Mouse (Mus musculus) cerebellum, adult 9-11 months (tissue): ENCODE measurements around the gene Slc38a9.
"Not testable (repeated sequence)": the region's sequence is repeated elsewhere in the genome, so short reads cannot be mapped to it uniquely, and the experiment has no call there.

Experiments
- DNase-seq: peaks from one replicate; pipeline ENCODE4 v3.0.0; 2022

Slc38a9 gene

GRCm38 (mm10) chr13:112686155-112686554 lies 25.6 kb downstream of the Slc38a9 start:
- DNase-seq, result no peak

GRCm38 (mm10) chr13:112692870-112693553 lies 32.5 kb downstream of the Slc38a9 start:
- DNase-seq, result no peak

GRCm38 (mm10) chr13:112695526-112696240 lies 35.1 kb downstream of the Slc38a9 start:
- DNase-seq, result no peak

GRCm38 (mm10) chr13:112701256-112701655 lies 40.7 kb downstream of the Slc38a9 start:
- no peak for DNase-seq

- no peak for DNase-seq
Observed at GRCm38 (mm10) chr13:112706351-112706750, 45.8 kb downstream of the Slc38a9 start.

GRCm38 (mm10) chr13:112720078-112720736 lies 59.7 kb downstream of the Slc38a9 start:
- no peak for DNase-seq

- DNase-seq, result no peak
Observed at GRCm38 (mm10) chr13:112721946-112722729, 61.6 kb downstream of the Slc38a9 start.

GRCm38 (mm10) chr13:112724260-112724659 lies 63.7 kb downstream of the Slc38a9 start:
- DNase-seq, result not testable (repeated sequence)

GRCm38 (mm10) chr13:112726002-112726401 lies 65.5 kb downstream of the Slc38a9 start:
- no peak for DNase-seq

- DNase-seq, result no peak
Observed at GRCm38 (mm10) chr13:112733311-112733710, 72.8 kb downstream of the Slc38a9 start.

GRCm38 (mm10) chr13:112734906-112735713 lies 74.6 kb downstream of the Slc38a9 start:
- DNase-seq, result no peak

- no peak for DNase-seq
Observed at GRCm38 (mm10) chr13:112736407-112736806, 75.9 kb downstream of the Slc38a9 start.

GRCm38 (mm10) chr13:112737110-112737509 lies 76.6 kb downstream of the Slc38a9 start:
- no peak for DNase-seq

- DNase-seq, result no peak
Observed at GRCm38 (mm10) chr13:112738005-112738404, 77.5 kb downstream of the Slc38a9 start.

- DNase-seq, result no peak
Observed at GRCm38 (mm10) chr13:112740073-112740472, 79.5 kb downstream of the Slc38a9 start.

GRCm38 (mm10) chr13:112742076-112742830 lies 81.7 kb downstream of the Slc38a9 start:
- no peak for DNase-seq

- DNase-seq, result no peak
Observed at GRCm38 (mm10) chr13:112743647-112744046, 83.1 kb downstream of the Slc38a9 start.

- DNase-seq, result no peak
Observed at GRCm38 (mm10) chr13:112744061-112744849, 83.7 kb downstream of the Slc38a9 start.

GRCm38 (mm10) chr13:112745936-112746694 lies 85.6 kb downstream of the Slc38a9 start:
- no peak for DNase-seq

GRCm38 (mm10) chr13:112746695-112747055 lies 86.1 kb downstream of the Slc38a9 start:
- no peak for DNase-seq
